Mouse (Mus musculus) liver, embryonic 14.5 days (tissue): Measurements from ENCODE around the gene Gm10260. TPM values are rescaled to one million over a fixed set of nuclear protein-coding genes. Genes with fewer than 3 reads are reported as not detected.

Experiments
- ATAC-seq: fragments of 200-750 bp; cut with Nextera tagmentation; 2 replicates; pipeline ENCODE4 v1.8.0; 2017; ENCODE audit warnings: moderate number of reproducible peaks, mild to moderate bottlenecking, moderate library complexity; ENCODE audit not compliant: insufficient read depth
- DNase-seq, 3 experiments: peaks; one replicate each; pipeline ENCODE4 v3.0.0-alpha.2; 2012 to 2013; ENCODE audit warnings: low read depth in 3 of 3, low spot score in 3 of 3
- H3K27ac ChIP-seq: fragments of 300-500 bp; sonication (generic); 2 replicates; pipeline ENCODE4 v1.5.1; 2014; ENCODE audit warnings: moderate library complexity, mild to moderate bottlenecking, control low read depth, inconsistent platforms
- H3K27me3 ChIP-seq: fragments of 300-500 bp; sonication (generic); 2 replicates; pipeline ENCODE4 v1.6.1; 2014; ENCODE audit warnings: mild to moderate bottlenecking, low read length, moderate library complexity; ENCODE audit not compliant: control insufficient read depth, insufficient read depth
- H3K36me3 ChIP-seq: fragments of 300-500 bp; sonication (generic); replicated peaks from 2 replicates; pipeline ENCODE4 v1.6.1; 2014; ENCODE audit warnings: low read depth; ENCODE audit not compliant: control insufficient read depth, insufficient read depth
- H3K4me1 ChIP-seq, 2 experiments: fragments of 200-500 bp in 1 of 2; fragments of 300-500 bp in 1 of 2; sonication (generic) in 1 of 2; replicated peaks; 2 replicates each; pipeline ENCODE4 v1.6.1; 2012 to 2014; ENCODE audit warnings: antibody characterized with exemption in 1 of 2, inconsistent platforms in 1 of 2, low read length in 1 of 2; ENCODE audit not compliant: control insufficient read depth in 2 of 2, insufficient read depth in 2 of 2
- H3K4me2 ChIP-seq: fragments of 300-500 bp; sonication (generic); 2 replicates; pipeline ENCODE4 v1.6.1; 2014; ENCODE audit warnings: low read depth, mild to moderate bottlenecking, control low read depth, moderate library complexity
- H3K4me3 ChIP-seq, 2 experiments: fragments of 200-500 bp in 1 of 2; fragments of 300-500 bp in 1 of 2; sonication (generic) in 1 of 2; 2 replicates each; pipeline ENCODE4 v1.5.1; 2012 to 2014; ENCODE audit warnings: low read depth in 2 of 2, low read length in 2 of 2, mild to moderate bottlenecking in 2 of 2, control low read depth in 1 of 2, inconsistent platforms in 1 of 2, moderate library complexity in 1 of 2; ENCODE audit not compliant: insufficient read depth in 1 of 2
- H3K9ac ChIP-seq: fragments of 300-500 bp; sonication (generic); replicated peaks from 2 replicates; pipeline ENCODE4 v1.6.1; 2014; ENCODE audit warnings: mild to moderate bottlenecking, control low read depth, moderate library complexity
- H3K9me3 ChIP-seq: fragments of 300-500 bp; sonication (generic); 2 replicates; pipeline ENCODE4 v1.6.1; 2016; ENCODE audit warnings: low read length, mixed read lengths; ENCODE audit not compliant: control insufficient read depth
- CTCF ChIP-seq: IDR thresholded peaks from 2 replicates; pipeline ENCODE4 v1.5.1; 2016; ENCODE audit warnings: antibody characterized with exemption, low read depth, control low read depth
- EP300 ChIP-seq: IDR thresholded peaks from 2 replicates; pipeline ENCODE4 v1.6.1; 2016; ENCODE audit warnings: antibody characterized with exemption, low read depth
- WGBS: fragments of 180-500 bp; shearing (Covaris S2); extraction: QIAGEN DNeasy Blood & Tissue Kit; methylation state at CpG from one replicate; pipeline ENCODE4 v1.1.7; 2014; ENCODE audit not compliant: insufficient replicate concordance; 5-methylcytosine and 5-hydroxymethylcytosine counted together
- polyA plus RNA-seq, 2 experiments: library from polyadenylated mRNA; depleted of rRNA in 1 of 2; stranded (reverse) in 1 of 2; unstranded in 1 of 2; fragments of >200 nt; fragmentation: Nextera tagmentation in 1 of 2; extraction: Ambion mirVana in 1 of 2; gene quantifications; 2 replicates each; pipeline versions ENCODE4 v1.2.1 to v1.2.3; 2012 to 2014

The Gm10260 gene
- polyA plus RNA-seq, 2 experiments = 0.99 to 3.7 TPM

GRCm38 (mm10) chr13:97769205-97769604, 8.8 kb upstream of the Gm10260 start:
- no peak for ATAC-seq
- peaks cover 28 to 29% of the 10 kb centered on the region in 2 experiments for H3K4me1 ChIP-seq
- no peak for DNase-seq
- no peaks in the 10 kb centered on the region for H3K9me3 ChIP-seq
- no peak overlapping the region for H3K9ac ChIP-seq
- H3K27ac ChIP-seq = no peak overlapping the region
- H3K4me2 ChIP-seq = no peak overlapping the region
- WGBS = 73% methylated on average over 3 of the region's 3 CpGs
- no peak overlapping the region for H3K4me3 ChIP-seq
- TF ChIP-seq CTCF = no peak
- no peaks in the 10 kb centered on the region for H3K36me3 ChIP-seq
- no peaks in the 10 kb centered on the region for H3K27me3 ChIP-seq

- Histone ChIP-seq H3K9me3 (no peaks in the 10 kb centered on the region), H3K4me1 (peaks cover 28 to 29% of the 10 kb centered on the region in 2 experiments), H3K9ac (no peak overlapping the region), H3K4me2 (no peak overlapping the region), H3K4me3 (no peak overlapping the region), H3K27me3 (no peaks in the 10 kb centered on the region), H3K27ac (no peak overlapping the region), H3K36me3 (no peaks in the 10 kb centered on the region)
- DNase-seq (no peak), ATAC-seq (no peak)
- WGBS = 78% methylated on average over 3 of the region's 3 CpGs
- TF ChIP-seq CTCF (no peak), EP300 (no peak)
Measured at GRCm38 (mm10) chr13:97768803-97769202, 8.4 kb upstream of the Gm10260 start.

- H3K4me2 ChIP-seq = no peak overlapping the region
- WGBS = 75% methylated on average over 7 of the region's 7 CpGs
Measured at GRCm38 (mm10) chr13:97768046-97768682, 7.7 kb upstream of the Gm10260 start.

GRCm38 (mm10) chr13:97766600-97766999, 6.2 kb upstream of the Gm10260 start:
- peak overlapping the region; percentile 5 for H3K27ac ChIP-seq
- peak overlapping the region; percentile 14; the same call in 1 of the 2 replicates for H3K9ac ChIP-seq
- 48% methylated on average over 3 of the region's 3 CpGs for WGBS
- H3K4me3 ChIP-seq = no peak overlapping the region
- DNase-seq = peak in 2 of 3 experiments; percentile 52 to 54
- TF ChIP-seq CTCF (no peak), EP300 (no peak)
- no peaks in the 10 kb centered on the region for H3K27me3 ChIP-seq
- peaks cover 27 to 28% of the 10 kb centered on the region in 2 experiments for H3K4me1 ChIP-seq
- ATAC-seq = peak; percentile 88
- no peaks in the 10 kb centered on the region for H3K9me3 ChIP-seq
- H3K4me2 ChIP-seq = peak overlapping the region; percentile 47; the same call in 1 of the 2 replicates
- H3K36me3 ChIP-seq = no peaks in the 10 kb centered on the region

More at GRCm38 (mm10) chr13:97768046-97768682, 7.7 kb upstream of the Gm10260 start:
- H3K4me1 ChIP-seq = peaks cover 28 to 29% of the 10 kb centered on the region in 2 experiments
- H3K4me3 ChIP-seq = no peak overlapping the region
- DNase-seq (no peak), ATAC-seq (no peak)
- no peaks in the 10 kb centered on the region for H3K9me3 ChIP-seq
- no peak overlapping the region for H3K27ac ChIP-seq
- TF ChIP-seq EP300 (no peak), CTCF (no peak)
- no peaks in the 10 kb centered on the region for H3K27me3 ChIP-seq
- no peaks in the 10 kb centered on the region for H3K36me3 ChIP-seq
- H3K9ac ChIP-seq = no peak overlapping the region

GRCm38 (mm10) chr13:97765913-97766312, 5.5 kb upstream of the Gm10260 start:
- DNase-seq (peak; percentile 62 to 71 (median 64)), ATAC-seq (peak; percentile 68)
- Histone ChIP-seq H3K9ac (peak overlapping the region; percentile 46), H3K27me3 (no peaks in the 10 kb centered on the region), H3K4me2 (peak overlapping the region; percentile 47), H3K4me3 (no peak overlapping the region), H3K27ac (peak overlapping the region; percentile 64), H3K36me3 (no peaks in the 10 kb centered on the region), H3K4me1 (peaks cover 27 to 28% of the 10 kb centered on the region in 2 experiments), H3K9me3 (no peaks in the 10 kb centered on the region)
- no peak for TF ChIP-seq CTCF
- TF ChIP-seq EP300 = peak; percentile 96
- WGBS = 26% methylated on average over 2 of the region's 2 CpGs
